Mouse (Mus musculus) c-Kit-negative CD71-positive TER-119-positive erythroid progenitor cells, embryonic 14.5 days (primary cell): ENCODE results near the gene Zfhx3.

ENCODE experiments used
- DNase-seq: peaks from one replicate; pipeline ENCODE4 v3.0.0-alpha.2; 2013; ENCODE audit warnings: low read depth, low spot score

Gene Zfhx3

GRCm38 (mm10) chr8:108089632-108090031 lies 147.2 kb downstream of the Zfhx3 start:
- DNase-seq: no peak

DNA sequence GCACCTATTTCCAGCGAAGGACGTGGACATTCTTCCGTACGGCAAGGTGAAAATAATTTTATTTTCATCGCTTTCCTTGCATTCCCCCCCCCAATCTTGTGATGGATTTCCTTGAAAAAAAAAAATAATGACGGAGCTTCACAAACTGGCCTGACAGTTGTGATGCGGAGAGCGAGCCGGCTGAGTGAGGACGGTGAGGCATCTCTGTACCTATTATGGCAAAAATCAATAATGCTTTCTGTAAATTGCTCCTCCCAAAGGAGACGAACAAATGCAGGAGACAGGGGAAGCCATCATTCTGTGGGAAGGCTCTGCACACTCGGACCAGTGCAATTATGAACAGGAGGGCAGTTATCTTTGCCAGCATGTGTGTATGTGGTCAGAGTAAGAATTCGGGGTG lies 156.2 kb downstream of the Zfhx3 start:
- no peak for DNase-seq

- DNase-seq: no peak
Measured at GRCm38 (mm10) chr8:108101131-108101530, 158.7 kb downstream of the Zfhx3 start.

DNA sequence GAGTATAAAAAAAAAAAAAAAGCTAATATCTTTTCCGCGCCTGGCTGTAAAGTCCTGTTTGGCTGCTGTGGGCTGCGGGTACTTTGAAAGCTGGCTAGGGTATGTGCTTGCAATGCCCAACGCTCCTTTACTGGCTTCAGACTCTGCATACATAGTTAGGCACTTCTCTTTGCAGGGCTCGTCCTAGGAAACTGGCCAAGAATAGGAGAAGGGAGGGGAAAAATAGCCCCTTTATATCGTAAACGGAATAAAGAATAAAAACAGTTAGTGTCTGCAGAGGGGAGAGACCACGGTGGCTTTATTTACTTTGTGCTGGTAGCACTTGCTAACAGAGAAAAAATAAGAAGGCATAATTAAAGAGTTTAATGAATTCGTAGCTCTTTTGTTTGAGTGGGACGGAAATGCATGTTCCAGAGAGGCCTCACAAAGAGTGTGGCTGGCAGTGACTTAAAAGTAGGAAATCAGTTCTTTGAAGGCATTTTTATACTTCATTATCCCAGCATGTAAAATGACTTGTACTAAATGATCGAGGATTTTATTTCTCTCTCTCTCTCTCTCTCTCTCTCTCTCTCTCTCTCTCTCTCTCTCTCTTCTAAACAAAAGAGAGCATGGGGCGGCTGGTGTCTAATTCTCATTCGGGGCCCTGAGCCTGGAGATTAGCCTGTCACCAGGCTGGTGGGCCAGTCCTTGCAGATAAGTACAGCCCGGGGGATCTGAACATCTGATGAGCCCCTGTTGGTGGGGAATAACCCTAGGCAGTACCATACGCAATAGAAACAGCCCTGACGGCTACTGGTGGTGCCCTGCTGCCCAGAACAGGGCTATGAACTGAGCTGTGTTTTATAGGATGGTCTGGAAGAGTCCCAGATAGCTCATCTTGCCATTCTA lies 159.8 kb downstream of the Zfhx3 start:
- no peak for DNase-seq

- no peak for DNase-seq
Measured at GRCm38 (mm10) chr8:108104471-108105098, 162.1 kb downstream of the Zfhx3 start.

DNA sequence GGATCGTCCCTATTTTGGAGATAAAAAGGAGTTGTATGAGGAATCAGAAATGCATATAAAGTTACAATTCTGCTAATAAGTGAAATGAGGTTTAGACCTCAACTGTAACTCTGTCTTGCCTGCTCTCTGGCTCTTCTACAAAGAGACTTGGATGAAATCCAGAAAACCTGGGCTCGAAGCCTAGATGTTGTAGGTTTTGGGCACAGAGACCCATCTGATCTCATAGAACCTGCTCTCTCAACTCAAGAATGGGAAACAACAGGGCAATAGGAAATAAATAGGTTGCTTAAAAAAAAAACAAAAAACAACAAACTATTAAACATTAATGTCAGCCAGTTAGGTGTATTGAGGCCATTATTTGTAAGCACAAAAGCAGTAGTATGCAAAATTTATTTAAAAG lies 182.6 kb downstream of the Zfhx3 start:
- DNase-seq: no peak

DNA sequence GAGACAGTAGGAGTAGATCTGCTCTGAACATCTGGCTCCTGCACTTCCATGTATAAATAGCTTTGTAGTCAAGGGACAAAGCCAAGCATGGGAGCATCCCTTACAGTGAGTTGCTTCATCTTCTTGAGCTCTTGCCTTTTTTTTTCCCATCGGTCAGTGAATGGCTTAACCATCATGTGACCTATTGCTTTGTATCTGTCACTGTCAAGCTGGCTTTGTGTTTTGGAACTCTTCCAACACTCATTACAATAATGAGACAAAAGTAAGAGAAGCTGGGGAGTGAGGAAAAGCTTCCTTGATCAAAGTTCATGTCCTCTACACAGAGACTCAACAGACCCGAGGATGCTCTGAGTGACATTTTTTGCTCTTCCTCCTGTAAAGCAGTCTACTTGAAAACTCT lies 183.0 kb downstream of the Zfhx3 start:
- DNase-seq: no peak

DNA sequence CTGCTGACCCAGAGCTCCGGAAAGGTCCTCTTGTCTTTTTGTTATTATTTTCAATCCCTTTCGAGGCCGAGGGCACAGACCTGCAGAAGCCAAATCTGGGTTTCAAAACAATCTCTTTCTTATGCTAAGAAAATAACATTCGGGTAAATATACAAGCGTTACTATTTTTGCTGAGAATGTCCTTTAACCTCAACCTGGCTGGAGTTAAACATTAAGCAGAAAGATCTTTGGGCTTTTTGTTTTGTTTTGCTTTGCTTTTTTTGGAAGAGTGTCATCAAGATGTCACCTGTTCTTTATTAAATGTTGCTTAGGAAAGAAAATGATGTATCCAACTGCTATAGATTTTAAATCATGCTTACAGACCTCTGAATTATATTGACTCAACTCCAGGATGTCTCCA lies 204.1 kb downstream of the Zfhx3 start:
- DNase-seq: no peak

- DNase-seq: no peak
Measured at GRCm38 (mm10) chr8:108148599-108149249, 206.3 kb downstream of the Zfhx3 start.

GRCm38 (mm10) chr8:108170804-108171203 lies 228.4 kb downstream of the Zfhx3 start:
- no peak for DNase-seq

GRCm38 (mm10) chr8:108183296-108183695 lies 240.9 kb downstream of the Zfhx3 start:
- no peak for DNase-seq

GRCm38 (mm10) chr8:108183948-108184347 lies 241.5 kb downstream of the Zfhx3 start:
- no peak for DNase-seq

GRCm38 (mm10) chr8:108186289-108186688 lies 243.8 kb downstream of the Zfhx3 start:
- DNase-seq: no peak

DNA sequence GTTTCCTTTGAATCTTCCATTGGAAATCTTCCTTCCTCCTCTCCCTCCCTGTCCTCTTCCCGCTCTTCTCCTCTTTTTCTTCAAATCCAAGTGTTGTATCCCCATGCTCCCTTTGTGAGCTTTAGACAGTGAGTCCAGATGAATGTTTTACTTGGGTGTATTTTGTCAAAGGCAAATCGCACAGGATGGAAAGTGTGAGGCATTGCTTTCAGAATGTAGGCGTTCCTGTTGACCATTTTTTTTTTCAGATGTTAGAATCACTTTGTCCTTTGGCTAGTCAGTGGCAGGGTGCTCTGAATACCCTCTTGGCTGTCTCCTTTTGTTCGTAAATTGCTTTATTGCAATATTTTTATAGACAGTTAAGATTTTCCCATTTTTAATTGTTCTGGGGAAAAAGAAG lies 245.6 kb downstream of the Zfhx3 start:
- DNase-seq: no peak

GRCm38 (mm10) chr8:108194571-108194970 lies 252.1 kb downstream of the Zfhx3 start:
- DNase-seq: no peak

DNA sequence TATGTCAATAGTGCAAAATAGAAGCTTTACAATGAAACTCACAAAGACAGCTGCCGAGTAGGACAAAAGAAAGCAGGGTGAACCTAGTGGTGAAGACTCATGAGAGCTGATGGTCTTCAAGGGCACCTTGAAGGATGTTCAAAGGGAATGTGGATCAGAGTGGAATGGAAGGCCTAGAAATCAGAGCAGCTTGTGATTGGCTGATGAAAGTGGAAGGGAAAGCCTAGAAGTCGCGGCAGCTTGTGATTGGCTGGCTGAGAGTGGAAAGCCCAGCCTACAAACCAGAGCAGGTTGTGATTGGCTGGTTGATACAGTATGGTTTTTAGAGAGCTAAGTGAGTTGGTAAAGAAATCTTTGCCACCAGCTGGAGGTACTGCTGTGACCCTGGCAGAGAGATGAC lies 272.6 kb downstream of the Zfhx3 start:
- DNase-seq: no peak

- no peak for DNase-seq
Measured at GRCm38 (mm10) chr8:108218171-108218840, 275.9 kb downstream of the Zfhx3 start.

DNA sequence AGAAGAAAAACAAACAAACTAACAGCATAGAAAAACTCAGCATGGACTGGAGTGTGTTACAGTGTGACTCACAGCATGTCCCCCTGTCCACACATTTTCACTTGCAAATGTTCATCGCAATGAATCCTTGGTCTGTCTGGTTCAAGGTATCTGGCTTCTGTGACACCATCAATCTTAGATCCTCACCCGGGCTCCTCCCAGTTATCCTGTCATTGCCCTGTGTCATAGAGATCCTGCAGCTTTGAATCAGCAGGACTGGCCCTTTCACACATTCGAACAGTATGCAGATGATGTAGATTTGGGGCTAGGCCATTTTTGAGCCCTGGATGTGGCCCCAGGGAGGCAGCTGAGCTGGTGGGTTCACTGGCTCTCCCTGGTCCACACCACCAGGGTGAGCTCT lies 278.1 kb downstream of the Zfhx3 start:
- DNase-seq: no peak

- no peak for DNase-seq
Measured at GRCm38 (mm10) chr8:108222091-108222490, 279.6 kb downstream of the Zfhx3 start.

DNA sequence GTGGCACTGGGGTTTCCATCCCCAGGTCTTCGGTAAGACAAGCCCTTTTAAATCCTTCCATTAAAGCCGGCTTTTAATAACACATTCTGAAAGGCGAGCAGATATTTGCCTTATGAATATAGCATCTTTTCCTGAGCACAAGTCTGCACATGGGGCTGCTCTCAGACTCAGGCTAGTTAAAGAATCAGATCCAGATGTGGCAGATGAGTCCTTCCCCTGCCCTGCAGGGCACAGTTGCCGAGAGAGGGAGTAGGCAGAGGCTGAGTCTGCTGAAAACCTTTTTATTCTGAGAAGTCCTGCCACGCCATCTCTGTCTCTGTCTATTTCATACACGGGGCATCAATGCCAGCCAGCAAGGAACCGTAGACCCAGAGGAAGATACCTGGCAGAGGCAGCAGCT lies 289.9 kb downstream of the Zfhx3 start:
- no peak for DNase-seq

DNA sequence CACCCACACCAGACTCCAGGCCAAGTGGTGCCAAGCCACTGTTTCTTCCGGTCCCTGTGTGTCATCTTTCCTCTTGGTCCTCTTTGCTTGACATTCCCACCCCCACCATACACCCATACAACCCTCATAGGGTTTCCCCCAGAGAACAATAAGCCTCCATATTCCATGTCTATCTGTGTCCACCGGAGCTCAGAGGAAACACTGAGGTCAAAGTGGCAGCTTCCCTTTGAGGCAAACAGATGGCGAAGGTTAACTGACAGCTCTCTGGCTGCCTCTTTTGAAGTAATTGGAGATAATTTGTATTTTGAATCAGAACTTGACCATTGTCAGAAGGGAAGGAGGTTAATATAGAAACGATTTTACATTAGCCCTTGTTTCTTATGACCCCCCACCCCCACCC lies 292.0 kb downstream of the Zfhx3 start:
- no peak for DNase-seq

- no peak for DNase-seq
Measured at GRCm38 (mm10) chr8:108236715-108237114, 294.3 kb downstream of the Zfhx3 start.
